Mouse (Mus musculus) gastrocnemius, adult 18-20 months (tissue): Measurements from ENCODE around the gene Mybbp1a. TPM values are rescaled to one million over a fixed set of nuclear protein-coding genes. Genes with fewer than 3 reads are reported as not detected.

Experiments
- total RNA-seq, 2 experiments: library from RNA; stranded (reverse); gene quantifications; 2 replicates each; pipeline ENCODE4 v1.2.3; 2021

Gene Mybbp1a
- total RNA-seq, 2 experiments from 2014 or later, result 54.7 to 63.3 TPM

Other genes starting within 250 kb of the Mybbp1a start
- gene Gm43951, start 234.5 kb upstream of the Mybbp1a start, total RNA-seq, result under 1 TPM; 0.09 to 0.17 TPM
- gene 4933427D14Rik, start 233.9 kb upstream of the Mybbp1a start, total RNA-seq, result 1 to 10 TPM in 1 of 2 experiments, under 1 TPM in 1; 0.83 to 1.0 TPM
- gene Txndc17, start 233.8 kb upstream of the Mybbp1a start, total RNA-seq, result 10 to 100 TPM; 31.7 to 34.4 TPM
- gene Med31, start 225.8 kb upstream of the Mybbp1a start, total RNA-seq, result 1 to 10 TPM; 6.9 to 7.1 TPM
- not detected for gene Slc13a5, start 174.1 kb upstream of the Mybbp1a start, total RNA-seq
- 1 to 10 TPM; 2.3 to 2.8 TPM for gene Xaf1, start 139.7 kb upstream of the Mybbp1a start, total RNA-seq
- not detected for gene Fbxo39, start 126.9 kb upstream of the Mybbp1a start, total RNA-seq
- 1 to 10 TPM; 1.6 to 3.4 TPM for gene Tekt1, start 78.9 kb upstream of the Mybbp1a start, total RNA-seq
- gene Smtnl2, start 29.6 kb upstream of the Mybbp1a start, total RNA-seq, result 100 to 1,000 TPM; 311 to 327 TPM
- gene Ggt6, start 5.8 kb upstream of the Mybbp1a start, total RNA-seq, result 1 to 10 TPM; 2.1 to 2.3 TPM
- gene Spns2, start 48.5 kb downstream of the Mybbp1a start, total RNA-seq, result 10 to 100 TPM; 26.5 to 42.7 TPM
- gene Spns3, start 109.2 kb downstream of the Mybbp1a start, total RNA-seq, result under 1 TPM; 0.19 to 0.39 TPM
- 10 to 100 TPM; 81.3 to 82.5 TPM for gene Ube2g1, start 165.9 kb downstream of the Mybbp1a start, total RNA-seq
- 1 to 10 TPM; 7.0 to 8.3 TPM for gene Ankfy1, start 248.7 kb downstream of the Mybbp1a start, total RNA-seq